In genomic region chr10:94473501-94473900, GRCm38 (mm10) we compare ENCODE assay signal across 14 mouse cellular contexts.
"Had no signal": no experiment of that assay in that cellular context is flagged by ENCODE, and none has a peak within 500 bp of the region (broad histone marks: within the 10 kb centered on the region; RNA-seq: fewer than 3 reads in every experiment).

No protein-coding gene starts in this region.

- H3K27me3 ChIP-seq: midbrain, embryonic 13.5 days; midbrain, embryonic 15.5 days; neural tube, embryonic 12.5 days; stomach, embryonic 15.5 days had no signal

- H3K4me1 ChIP-seq: midbrain, embryonic 13.5 days; midbrain, embryonic 15.5 days; stomach, embryonic 15.5 days had no signal

- H3K9ac ChIP-seq: lung, embryonic 14.5 days; midbrain, embryonic 13.5 days; midbrain, embryonic 15.5 days; neural tube, embryonic 12.5 days; stomach, embryonic 15.5 days had no signal

- H3K9me3 ChIP-seq: midbrain, embryonic 13.5 days; midbrain, embryonic 15.5 days; neural tube, embryonic 12.5 days; stomach, embryonic 15.5 days had no signal

- DNase-seq: lung, adult 18-20 months; lung, embryonic 14.5 days; lung, postnatal 10 days; lung, postnatal 4 days; right cerebral cortex, postnatal 14 days; thymus, adult 2 months; thymus, postnatal 25 days; thymus, postnatal 4 days had no signal

- H3K27ac ChIP-seq: midbrain, embryonic 13.5 days; midbrain, embryonic 15.5 days; neural tube, embryonic 12.5 days; stomach, embryonic 15.5 days; stomach, postnatal 0 days had no signal

- ATAC-seq: midbrain, embryonic 13.5 days; midbrain, embryonic 15.5 days had no signal

- H3K4me2 ChIP-seq: lung, embryonic 14.5 days; midbrain, embryonic 11.5 days; midbrain, embryonic 13.5 days; midbrain, embryonic 15.5 days; neural tube, embryonic 12.5 days; stomach, embryonic 15.5 days had no signal

- H3K36me3 ChIP-seq: midbrain, embryonic 13.5 days; midbrain, embryonic 15.5 days; neural tube, embryonic 12.5 days; stomach, embryonic 15.5 days had no signal

- H3K4me3 ChIP-seq: midbrain, embryonic 13.5 days; midbrain, embryonic 15.5 days; neural tube, embryonic 12.5 days; stomach, embryonic 15.5 days had no signal
